ENCODE assay signal across 20 mouse cellular contexts in genomic region chr14:28740076-28740475, GRCm38 (mm10).
DNase-seq lines count a peak whose midpoint lies in the region; ATAC-seq and TF ChIP-seq lines count a peak whose summit lies in the region.
"Had no signal": no experiment of that assay in that cellular context is flagged by ENCODE, and none has a peak within 500 bp of the region (broad histone marks: within the 10 kb centered on the region; RNA-seq: fewer than 3 reads in every experiment).

No protein-coding gene starts in this region.

- TF ChIP-seq CTCF in kidney, adult 2 months (conservative IDR thresholded peaks at IDR 0.05; ENCODE audit: insufficient read depth, insufficient read length, low read depth, low read length): no peak

- 65% methylated on average over 1 of the region's 1 CpGs for WGBS in kidney, adult 2 months
- 89% methylated on average over 1 of the region's 1 CpGs for WGBS in limb, embryonic 14.5 days
- WGBS in limb, embryonic 10.5 days: 82% methylated on average over 1 of the region's 1 CpGs

- H3K4me1 ChIP-seq in kidney, adult 2 months (ENCODE audit: control insufficient read depth, insufficient read depth, low read length): 0 out of 2 replicates have a peak, but pooled peaks cover 3% of the 10 kb centered on the region
- no peaks in the 10 kb centered on the region for H3K4me1 ChIP-seq in limb, embryonic 14.5 days (ENCODE audit: control insufficient read depth, insufficient read depth, low read length)
- H3K4me1 ChIP-seq in limb, embryonic 10.5 days: no peaks in the 10 kb centered on the region
- H3K4me1 ChIP-seq: embryonic facial prominence, embryonic 12.5 days; forebrain, embryonic 15.5 days had no signal

- H3K27ac ChIP-seq in kidney, adult 2 months (ENCODE audit: insufficient read depth, low read depth, low read length): no peak overlapping the region
- H3K27ac ChIP-seq in limb, embryonic 14.5 days (replicated peaks; ENCODE audit: low read depth, low read length): no peak overlapping the region
- H3K27ac ChIP-seq in limb, embryonic 10.5 days: no peak overlapping the region
- H3K27ac ChIP-seq: embryonic facial prominence, embryonic 12.5 days; forebrain, embryonic 15.5 days; heart, embryonic 13.5 days; hindbrain, embryonic 12.5 days had no signal

- H3K27me3 ChIP-seq in kidney, adult 2 months (replicated peaks; ENCODE audit: control insufficient read depth, insufficient read depth, low read length): no peaks in the 10 kb centered on the region
- H3K27me3 ChIP-seq in limb, embryonic 14.5 days (ENCODE audit: control insufficient read depth, insufficient read depth, low read length): no peaks in the 10 kb centered on the region
- no peaks in the 10 kb centered on the region for H3K27me3 ChIP-seq in limb, embryonic 10.5 days (ENCODE audit: low read depth, poor library complexity, severe bottlenecking)
- H3K27me3 ChIP-seq: embryonic facial prominence, embryonic 12.5 days; forebrain, embryonic 15.5 days; heart, embryonic 13.5 days; hindbrain, embryonic 12.5 days had no signal

- H3K36me3 ChIP-seq in kidney, adult 2 months (ENCODE audit: control insufficient read depth, insufficient read depth, low read length): no peaks in the 10 kb centered on the region
- no peaks in the 10 kb centered on the region for H3K36me3 ChIP-seq in limb, embryonic 14.5 days (ENCODE audit: control insufficient read depth, insufficient read depth, low read length)
- H3K36me3 ChIP-seq in limb, embryonic 10.5 days: no peaks in the 10 kb centered on the region
- H3K36me3 ChIP-seq: embryonic facial prominence, embryonic 12.5 days; forebrain, embryonic 15.5 days; G1E; heart, embryonic 13.5 days; hindbrain, embryonic 12.5 days had no signal

- peak; percentile 4 for DNase-seq in kidney, adult 2 months
- no peak for DNase-seq in kidney, adult 8-10 months
- peak; percentile 28 for DNase-seq in limb, embryonic 14.5 days (ENCODE audit: low spot score)
- DNase-seq in limb, embryonic 10.5 days (ENCODE audit: low spot score): no peak
- peak; percentile 75 for DNase-seq in 3T3-L1 (ENCODE audit: low read depth, low spot score)
- DNase-seq in NIH3T3 (ENCODE audit: low read depth): peak; percentile 44
- DNase-seq in adrenal gland, postnatal 14 days: no peak
- DNase-seq: adrenal gland, postnatal 10 days; B cell, adult 2 months; cerebellum, adult 11-12 months; gastrocnemius, postnatal 36 days; heart, adult 11 months; heart, postnatal 36 days had no signal

- no peaks in the 10 kb centered on the region for H3K9me3 ChIP-seq in limb, embryonic 14.5 days (ENCODE audit: control insufficient read depth, low read length)
- H3K9me3 ChIP-seq in limb, embryonic 10.5 days (replicated peaks): no peaks in the 10 kb centered on the region
- H3K9me3 ChIP-seq: embryonic facial prominence, embryonic 12.5 days; forebrain, embryonic 15.5 days; heart, embryonic 13.5 days; hindbrain, embryonic 12.5 days had no signal

- no peak overlapping the region for H3K4me3 ChIP-seq in kidney, adult 2 months (ENCODE audit: insufficient read depth, low read depth, low read length)
- no peak overlapping the region for H3K4me3 ChIP-seq in limb, embryonic 14.5 days (replicated peaks; ENCODE audit: low read length)
- H3K4me3 ChIP-seq in limb, embryonic 10.5 days: no peak overlapping the region
- H3K4me3 ChIP-seq: embryonic facial prominence, embryonic 12.5 days; forebrain, embryonic 15.5 days; heart, embryonic 13.5 days; hindbrain, embryonic 12.5 days had no signal

- H3K4me2 ChIP-seq in limb, embryonic 14.5 days (replicated peaks; ENCODE audit: low read depth, low read length, severe bottlenecking): no peak overlapping the region
- H3K4me2 ChIP-seq: embryonic facial prominence, embryonic 12.5 days; forebrain, embryonic 15.5 days; heart, embryonic 13.5 days; hindbrain, embryonic 12.5 days had no signal

- no peak for ATAC-seq in limb, embryonic 14.5 days (ENCODE audit: low FRiP score, low read depth)
- ATAC-seq: CD4-positive, CD25-positive, alpha-beta regulatory T cell, adult 4 months; forebrain, embryonic 15.5 days; hindbrain, embryonic 16.5 days had no signal

- TF ChIP-seq POLR2A in kidney, adult 2 months (IDR thresholded peaks at IDR 0.05; ENCODE audit: low read depth, low read length): no peak
- TF ChIP-seq POLR2A in limb, embryonic 14.5 days (IDR thresholded peaks at IDR 0.05; ENCODE audit: borderline replicate concordance, extremely low read depth, insufficient read depth, insufficient read length): no peak

- H3K9ac ChIP-seq in limb, embryonic 14.5 days (ENCODE audit: low read depth, low read length, severe bottlenecking): no peak overlapping the region
- H3K9ac ChIP-seq: embryonic facial prominence, embryonic 12.5 days; forebrain, embryonic 15.5 days; heart, embryonic 13.5 days; hindbrain, embryonic 12.5 days had no signal

Comparison
In these comparisons a context has a peak if more than half of its experiments do, and no peak if none do; other contexts are left out.
1. DNase-seq: peak in kidney, adult 2 months (single experiment), limb, embryonic 14.5 days (single experiment), 3T3-L1 (single experiment) and NIH3T3 (single experiment); none in kidney, adult 8-10 months (0 of 2), limb, embryonic 10.5 days (single experiment) and adrenal gland, postnatal 14 days (single experiment).